Mouse (Mus musculus): ENCODE measurements around the gene Slc25a45.
"Not testable (repeated sequence)": the region's sequence is repeated elsewhere in the genome, so short reads cannot be mapped to it uniquely, and the experiment has no call there.

Gene Slc25a45

GRCm38 (mm10) chr19:5856604-5857003 is 21.0 kb upstream of the Slc25a45 start:
- no peak for DNase-seq (ENCODE audit: low read depth, low spot score)

DNA sequence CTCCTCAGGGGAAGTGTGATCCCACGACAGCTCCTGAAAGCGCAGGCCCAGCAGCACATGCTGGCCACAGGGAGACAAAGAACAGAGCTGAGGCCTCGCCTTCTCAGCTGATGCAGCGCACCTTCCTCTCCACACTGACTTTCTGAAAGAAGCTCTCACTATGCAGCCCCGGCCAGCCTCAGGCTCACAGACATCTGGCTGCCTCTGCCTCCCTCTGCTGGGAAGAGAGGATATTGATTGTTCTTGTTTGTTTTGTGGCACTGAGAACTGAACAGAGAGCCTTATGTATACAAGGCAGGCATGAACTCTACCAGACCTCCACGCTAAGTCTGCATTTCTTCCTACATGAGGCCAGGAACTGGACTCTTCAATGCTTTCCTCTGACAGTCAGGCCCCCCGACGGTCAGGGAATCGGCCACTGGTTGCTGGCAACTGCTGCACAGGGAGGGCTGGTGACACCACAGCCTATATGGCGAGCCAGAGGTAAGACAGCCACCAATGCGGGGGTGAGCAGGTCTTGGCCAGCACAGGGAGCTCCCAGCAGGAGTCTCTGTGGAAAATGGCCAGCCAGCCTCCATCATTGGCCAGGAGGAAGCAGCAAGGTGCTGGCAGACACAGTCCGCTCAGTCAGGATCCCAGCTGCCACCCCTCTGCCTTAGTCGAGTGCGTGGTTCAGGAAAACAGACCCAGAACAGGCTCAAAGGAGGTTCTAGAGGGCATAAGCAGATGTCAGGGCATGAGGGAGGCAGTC is 15.1 kb upstream of the Slc25a45 start:
- DNase-seq (ENCODE audit: low read depth, low spot score): no peak

DNA sequence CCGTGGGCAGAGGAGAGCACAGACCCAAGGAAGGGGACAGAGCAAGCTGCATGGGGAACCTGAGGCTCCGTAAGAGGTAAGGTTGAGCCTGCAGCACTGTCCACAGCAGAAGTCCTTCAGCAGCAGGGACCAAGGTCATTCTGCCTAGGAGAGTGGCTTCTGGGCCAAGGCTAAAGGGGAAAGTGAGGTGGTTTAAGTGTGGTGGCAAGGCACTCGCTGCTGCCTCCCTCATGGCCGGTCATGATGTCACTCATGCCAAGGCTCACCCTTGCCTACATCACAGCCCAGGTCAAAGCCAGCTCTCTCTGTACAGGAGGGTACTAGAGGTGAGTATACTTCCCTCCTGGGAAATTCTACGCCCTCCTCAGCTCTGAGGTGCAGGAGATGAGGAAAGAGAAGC is 13.8 kb upstream of the Slc25a45 start:
- DNase-seq (ENCODE audit: low read depth, low spot score): no peak

- no peak for DNase-seq (ENCODE audit: low read depth, low spot score)
Measured at GRCm38 (mm10) chr19:5864710-5865398, 12.8 kb upstream of the Slc25a45 start.

DNA sequence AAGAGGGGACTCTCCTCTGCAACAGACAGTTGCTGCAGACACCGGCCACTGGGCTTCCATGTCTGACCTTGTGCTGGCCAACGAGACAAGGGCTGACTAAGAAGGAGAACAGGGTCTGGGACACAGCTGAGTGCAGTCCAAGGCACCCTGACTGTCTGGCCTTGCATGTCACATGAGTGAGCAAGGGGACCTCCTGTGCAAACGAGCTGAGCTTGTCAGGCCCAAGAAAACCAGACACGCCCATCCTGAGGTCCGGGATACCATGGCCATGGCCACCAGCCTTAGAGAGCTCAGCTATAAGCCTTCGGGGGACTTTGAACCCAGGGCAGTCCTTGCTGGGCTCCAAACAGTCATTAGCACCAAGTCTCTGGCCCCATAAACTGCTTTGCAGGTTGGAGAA is 9.5 kb upstream of the Slc25a45 start:
- no peak for DNase-seq (ENCODE audit: low read depth, low spot score)

DNA sequence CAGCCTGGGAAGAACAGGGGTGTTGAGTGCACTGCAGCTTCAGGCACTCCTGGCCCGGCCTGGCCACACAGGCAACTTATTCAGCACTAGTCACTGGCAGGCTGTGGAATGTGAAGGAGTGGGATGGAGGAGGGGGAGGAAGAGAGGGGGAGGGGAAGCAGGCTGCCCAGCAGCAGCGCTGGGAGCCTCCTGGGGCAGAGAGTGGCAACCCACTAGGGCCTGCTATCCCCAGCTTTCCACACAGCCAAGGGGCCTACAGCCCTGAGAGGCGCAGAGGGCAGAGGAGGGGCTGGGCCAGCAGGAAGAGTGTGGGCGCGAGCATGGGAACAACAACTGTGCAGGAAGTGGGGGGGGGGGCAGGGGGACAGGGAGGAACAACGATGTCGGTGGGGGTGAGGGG is 6.3 kb upstream of the Slc25a45 start:
- DNase-seq (ENCODE audit: low read depth, low spot score): no peak

- no peak for DNase-seq (ENCODE audit: low read depth, low spot score)
Measured at GRCm38 (mm10) chr19:5871683-5872082, 5.9 kb upstream of the Slc25a45 start.

DNA sequence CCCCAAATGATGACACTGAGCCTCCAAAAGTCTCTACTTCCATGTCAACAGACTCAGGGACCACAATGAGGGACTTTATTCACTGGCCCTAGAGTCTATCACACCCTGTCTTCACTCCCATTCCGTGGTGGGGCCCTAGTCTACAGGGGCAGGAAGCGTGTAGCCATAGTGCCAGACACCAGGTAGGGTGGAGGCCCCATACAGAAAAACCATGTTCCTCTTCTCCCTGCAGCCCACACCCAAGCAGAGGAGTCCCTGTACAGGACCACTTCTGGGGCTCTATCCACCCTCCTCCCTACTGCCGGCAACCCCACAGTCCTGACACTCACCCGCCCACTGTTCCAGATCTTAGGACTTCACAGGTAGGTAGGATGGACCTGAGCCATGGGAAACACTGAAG is 5.1 kb upstream of the Slc25a45 start:
- no peak for DNase-seq (ENCODE audit: low read depth, low spot score)

DNA sequence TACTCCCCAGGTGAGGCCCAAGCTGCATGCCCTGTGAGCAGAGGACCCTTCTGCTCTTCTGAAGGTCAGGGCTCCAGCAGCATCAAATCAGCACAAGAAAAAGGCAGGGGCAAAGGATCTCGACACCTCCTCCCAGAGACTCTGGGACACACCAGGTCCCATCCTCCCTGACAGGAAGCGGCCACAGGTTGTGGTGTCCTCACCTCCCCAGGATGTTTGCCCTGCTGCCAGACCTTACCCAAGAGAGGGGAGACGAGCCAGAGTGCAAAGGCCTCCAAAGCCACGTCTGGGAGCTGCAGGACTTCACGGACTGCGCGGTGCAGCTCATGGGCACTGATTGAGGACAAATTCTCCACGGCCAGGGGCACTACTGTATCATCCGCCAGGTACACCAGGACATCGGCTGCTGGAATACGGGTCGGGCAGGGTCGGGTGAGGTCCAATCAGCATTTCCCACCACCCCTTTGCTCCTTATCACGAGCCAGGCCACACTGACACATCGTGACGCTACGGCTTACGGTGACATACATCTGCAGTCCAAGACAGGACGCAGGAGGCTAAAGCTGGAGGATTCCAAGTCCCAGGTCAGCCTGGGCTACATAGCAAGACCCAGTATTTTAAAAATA is 4.6 kb upstream of the Slc25a45 start:
- DNase-seq (ENCODE audit: low read depth, low spot score): no peak

DNA sequence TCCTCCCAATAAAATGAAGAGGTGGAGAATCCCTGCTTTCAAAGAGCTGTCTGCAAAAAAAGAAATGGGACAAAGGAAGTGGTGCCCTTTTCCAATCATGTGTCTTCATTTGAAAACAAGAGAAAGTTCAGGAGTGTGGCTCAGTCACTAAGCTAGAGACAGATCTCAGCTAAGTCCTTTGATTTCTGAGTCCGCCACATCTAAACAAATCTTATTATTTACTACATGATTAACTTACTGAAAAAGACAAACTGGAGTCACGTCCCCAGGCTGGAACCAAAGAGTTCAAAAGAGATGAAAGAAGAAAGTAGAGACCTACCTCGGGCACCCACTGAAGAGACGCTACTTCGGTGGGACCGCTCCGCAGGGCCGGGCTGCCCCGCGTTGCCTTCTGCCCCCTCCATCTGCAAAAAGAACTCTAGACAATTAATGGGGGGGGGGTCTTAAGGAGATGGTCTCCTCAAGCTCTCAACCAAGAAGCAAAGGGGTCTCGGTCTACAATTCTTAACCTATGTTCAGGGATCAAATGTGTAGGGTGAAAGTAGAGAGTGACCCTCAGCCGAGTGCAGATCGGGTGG is 3.1 kb upstream of the Slc25a45 start:
- no peak for DNase-seq (ENCODE audit: low read depth, low spot score)

DNA sequence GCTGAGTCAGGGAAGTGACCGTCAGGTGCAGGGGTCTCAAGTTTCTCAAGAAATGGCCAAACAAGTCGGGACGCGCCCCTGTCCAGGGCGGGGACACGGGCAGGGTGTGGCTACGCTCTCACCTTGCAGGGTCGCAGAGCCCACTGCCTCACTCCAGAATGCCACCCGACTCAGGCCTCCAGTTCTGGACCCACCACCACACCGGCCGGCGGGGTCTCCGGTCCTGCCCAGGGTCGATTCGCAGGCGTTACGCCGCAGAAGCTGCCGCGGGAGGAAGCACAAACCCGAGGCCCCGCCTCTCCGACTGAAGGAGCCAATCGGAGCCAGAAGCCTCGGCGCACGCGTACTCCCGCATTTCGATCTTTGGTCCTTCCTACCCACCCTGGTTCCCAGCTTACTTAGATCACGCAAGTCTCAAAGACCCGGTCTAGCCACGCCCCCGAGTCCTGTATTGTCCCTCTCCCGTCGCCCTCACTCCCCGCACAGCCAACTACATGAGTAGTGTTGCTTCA is 2.6 kb upstream of the Slc25a45 start, which contains the start of gene Frmd8:
Gene Frmd8 (minus strand): TSS at position 306 of the 512 bp plus-strand sequence.
- DNase-seq (ENCODE audit: low read depth, low spot score): peak; percentile 80

DNA sequence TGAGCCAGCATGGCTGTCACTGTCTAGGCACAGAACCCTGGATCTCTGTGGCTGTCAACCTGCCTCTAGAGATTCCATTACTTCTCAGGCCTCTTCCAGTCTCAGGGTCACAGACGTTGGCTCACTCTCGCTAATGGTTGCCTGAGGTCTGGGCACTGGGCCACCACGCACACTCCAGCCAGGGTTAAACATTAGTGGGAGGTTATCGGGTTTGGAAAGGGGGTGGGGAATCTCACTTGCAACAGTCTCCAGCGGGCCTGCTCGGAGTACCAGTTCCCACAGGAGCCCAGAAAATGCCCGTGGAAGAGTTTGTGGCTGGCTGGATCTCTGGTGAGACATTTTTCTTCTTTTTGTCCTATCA is 734 bp downstream of the Slc25a45 start:
- no peak for DNase-seq (ENCODE audit: low read depth, low spot score)

GRCm38 (mm10) chr19:5878916-5879315 is 1.3 kb downstream of the Slc25a45 start:
- DNase-seq (ENCODE audit: low read depth, low spot score): no peak

- DNase-seq (ENCODE audit: low read depth, low spot score): no peak
Measured at GRCm38 (mm10) chr19:5879735-5880134, 2.1 kb downstream of the Slc25a45 start.

DNA sequence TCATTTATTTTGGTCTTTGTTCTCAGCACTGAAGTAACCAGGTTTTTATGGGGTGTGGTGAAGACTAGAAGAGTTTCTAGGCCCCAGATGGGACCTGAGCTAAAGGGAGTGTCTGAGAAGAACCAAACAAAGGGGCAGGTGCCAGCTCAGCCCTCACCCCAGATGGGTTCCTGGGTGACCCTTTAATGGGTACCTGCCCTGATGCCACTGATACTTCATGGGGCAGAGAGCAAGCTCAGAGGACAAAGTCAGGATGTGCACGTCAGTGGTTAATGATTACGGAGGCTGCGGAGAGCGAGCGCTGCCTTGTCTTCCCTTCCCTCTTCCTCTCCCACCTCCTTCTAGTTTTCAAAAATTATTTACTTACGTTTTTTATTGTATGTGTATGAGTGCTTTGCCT is 3.5 kb downstream of the Slc25a45 start:
- no peak for DNase-seq (ENCODE audit: low read depth, low spot score)

GRCm38 (mm10) chr19:5882079-5882478 is 4.5 kb downstream of the Slc25a45 start:
- not testable (repeated sequence) for DNase-seq (ENCODE audit: low read depth, low spot score)

GRCm38 (mm10) chr19:5883935-5884334 is 6.3 kb downstream of the Slc25a45 start:
- no peak for DNase-seq (ENCODE audit: low read depth, low spot score)

DNA sequence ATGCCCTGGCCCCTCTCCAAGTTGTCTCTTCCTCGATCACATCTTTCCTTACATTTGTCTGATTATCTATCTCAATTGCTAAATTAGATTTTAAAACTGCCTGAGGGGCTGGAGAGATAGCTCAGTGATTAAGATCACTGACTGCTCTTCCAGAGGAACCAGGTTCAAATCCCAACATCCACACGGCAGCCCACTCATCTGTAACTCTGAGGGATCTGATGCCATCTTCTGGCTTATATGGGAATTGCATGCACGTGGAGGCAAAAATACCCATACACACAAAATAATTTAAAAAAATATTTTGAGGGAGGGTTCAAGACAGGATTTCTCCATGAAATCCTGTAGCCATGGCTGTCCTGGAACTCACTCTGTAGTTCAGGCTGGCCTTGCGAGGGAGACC is 8.2 kb downstream of the Slc25a45 start:
- DNase-seq (ENCODE audit: low read depth, low spot score): no peak

DNA sequence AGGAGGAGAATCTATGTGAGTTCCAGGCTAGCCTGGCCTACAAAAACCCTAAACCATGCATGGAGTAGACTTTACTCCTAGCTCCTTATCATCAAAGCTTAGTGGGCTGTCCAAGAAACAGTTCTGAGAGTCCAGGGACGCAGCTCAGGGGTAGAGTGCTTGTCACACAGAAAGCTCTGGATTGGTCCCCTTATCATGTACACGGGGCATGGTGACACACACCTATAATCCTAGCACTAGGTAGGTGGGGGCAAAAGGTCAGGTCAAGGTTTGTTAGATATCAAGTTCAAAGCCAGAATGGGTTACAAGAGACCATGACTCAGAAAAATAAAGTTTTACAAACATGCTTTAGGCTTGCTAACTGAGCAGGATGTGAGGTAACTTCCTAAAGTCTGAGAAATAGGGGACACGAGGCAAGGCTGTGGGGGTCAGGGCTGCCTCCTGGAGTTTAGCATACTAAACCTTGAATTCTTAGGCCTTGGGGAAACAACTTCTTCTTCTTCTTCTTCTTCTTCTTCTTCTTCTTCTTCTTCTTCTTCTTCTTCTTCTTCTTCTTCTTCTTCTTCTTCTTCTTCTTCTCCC is 9.7 kb downstream of the Slc25a45 start:
- DNase-seq (ENCODE audit: low read depth, low spot score): no peak

GRCm38 (mm10) chr19:5889211-5889610 is 11.6 kb downstream of the Slc25a45 start:
- DNase-seq (ENCODE audit: low read depth, low spot score): no peak

- DNase-seq (ENCODE audit: low read depth, low spot score): no peak
Measured at GRCm38 (mm10) chr19:5891521-5892258, 14.1 kb downstream of the Slc25a45 start.
